Mouse (Mus musculus): Measurements from ENCODE around the gene Lrrc8c.

DNA sequence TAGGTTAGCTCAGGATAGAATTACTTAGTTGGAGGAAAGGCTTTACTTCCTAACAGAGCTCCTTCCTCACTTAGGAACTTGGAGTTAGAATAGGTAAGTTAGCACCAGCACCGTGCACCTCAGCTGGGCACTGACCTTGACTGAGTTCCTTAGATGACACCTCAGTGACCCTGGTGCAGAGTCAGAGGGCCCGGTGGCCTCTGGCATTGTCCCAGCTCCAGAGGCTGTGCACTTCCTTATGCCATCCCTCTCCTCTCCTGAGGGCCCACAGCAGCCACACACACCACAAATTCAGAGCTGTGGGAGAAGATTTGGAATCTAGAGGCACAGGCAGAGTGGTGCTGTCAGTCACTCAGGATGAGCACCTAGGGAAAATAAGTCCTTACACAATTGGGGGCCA lies 35.6 kb upstream of the Lrrc8c start:
- TF ChIP-seq NRF1 (IDR thresholded peaks at IDR 0.05; ENCODE audit: insufficient read depth, low read depth, low read length, poor library complexity, severe bottlenecking) (no peak), TBP (IDR thresholded peaks at IDR 0.05; ENCODE audit: low read depth, low read length) (no peak), EP300 (IDR thresholded peaks at IDR 0.05; ENCODE audit: low read depth in 1 of 2, low read length in 2 of 2) (no peak), HCFC1 (IDR thresholded peaks at IDR 0.05; ENCODE audit: low read depth, low read length) (no peak), MAFK (IDR thresholded peaks at IDR 0.05; ENCODE audit: borderline replicate concordance, low read depth, low read length) (no peak)

All from MEL (cell line).